Mouse (Mus musculus): Measurements from ENCODE around the gene Drg1.

Drg1 gene

GRCm38 (mm10) chr11:3266079-3266685 lies at the start of gene Drg1:
Gene Drg1, minus strand, starts transcription at chr11:3266415.
- DNase-seq = peak; percentile 95

DNA sequence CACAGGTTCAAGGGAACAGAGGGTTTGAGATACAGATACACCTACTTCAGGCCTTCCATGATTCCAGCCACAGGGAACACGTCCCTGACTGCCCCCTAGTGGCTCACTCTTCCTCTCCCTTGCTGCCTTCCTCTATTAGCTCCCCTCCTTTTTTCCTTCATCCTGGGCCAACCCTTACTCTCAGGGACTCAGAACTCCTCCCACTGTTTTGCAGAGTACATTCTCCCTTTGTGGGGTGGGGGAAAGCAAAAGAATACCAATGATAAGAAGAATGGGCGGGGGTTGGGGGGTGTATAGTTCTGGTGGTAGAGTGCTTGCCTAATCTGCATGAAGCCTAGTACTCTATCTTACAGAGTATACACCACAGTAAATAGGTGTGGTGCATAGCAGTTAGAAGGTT lies 47.9 kb upstream of the Drg1 start:
- DNase-seq = peak; percentile 84

DNA sequence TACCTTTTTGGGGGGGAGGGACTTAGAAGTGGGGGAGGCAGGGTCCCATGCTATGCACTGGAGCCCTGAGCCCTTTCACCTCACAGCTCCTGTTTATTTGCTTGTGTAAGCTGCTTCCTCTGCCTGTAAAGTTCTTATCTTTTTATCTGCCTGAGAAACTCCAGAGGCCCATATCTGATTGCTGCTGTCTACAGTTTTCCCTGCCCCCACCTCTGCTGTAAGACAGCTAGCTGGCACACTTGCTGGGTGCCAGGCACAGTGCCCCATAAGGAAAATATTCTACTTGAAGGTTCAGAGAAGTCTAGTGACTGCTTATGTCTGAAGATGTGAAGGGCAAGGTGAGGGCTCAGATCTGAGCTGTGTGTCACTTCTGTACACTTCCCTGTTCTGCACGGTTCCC lies 47.1 kb upstream of the Drg1 start:
- DNase-seq = no peak

DNA sequence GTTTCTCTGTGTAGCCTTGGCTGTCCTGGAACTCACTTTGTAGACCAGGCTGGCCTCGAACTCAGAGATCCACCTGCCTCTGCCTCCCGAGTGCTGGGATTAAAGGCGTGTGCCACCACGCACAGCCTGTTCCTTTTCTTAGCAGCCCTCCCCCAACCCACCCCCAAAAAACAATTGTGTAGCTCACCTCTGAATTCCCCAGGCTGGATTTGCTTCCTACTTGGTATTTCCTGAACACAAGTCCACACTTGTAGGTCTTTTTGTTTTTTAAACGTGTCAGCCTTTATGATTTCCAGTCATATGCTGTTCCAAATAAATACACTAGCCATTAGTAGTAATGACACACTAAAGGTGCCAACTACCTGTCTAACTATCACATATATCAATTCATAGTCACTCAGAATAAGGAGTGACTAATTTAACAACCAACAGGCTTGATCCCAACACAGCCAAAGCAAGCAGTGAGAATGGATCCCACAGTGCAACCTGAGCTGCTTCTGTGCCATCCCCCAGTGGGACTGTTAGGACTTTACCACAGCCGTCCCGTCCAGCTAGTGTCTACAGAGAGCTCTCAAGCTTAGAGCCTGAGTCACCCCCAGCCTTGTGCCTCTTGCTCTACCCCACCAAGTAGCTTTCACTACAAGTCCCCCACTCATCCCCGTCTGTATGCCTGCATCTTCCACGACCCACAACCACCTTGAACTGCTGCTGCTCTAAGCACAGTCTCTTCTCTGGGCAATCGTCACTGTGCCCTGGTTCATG lies 45.6 kb upstream of the Drg1 start:
- no peak for DNase-seq

DNA sequence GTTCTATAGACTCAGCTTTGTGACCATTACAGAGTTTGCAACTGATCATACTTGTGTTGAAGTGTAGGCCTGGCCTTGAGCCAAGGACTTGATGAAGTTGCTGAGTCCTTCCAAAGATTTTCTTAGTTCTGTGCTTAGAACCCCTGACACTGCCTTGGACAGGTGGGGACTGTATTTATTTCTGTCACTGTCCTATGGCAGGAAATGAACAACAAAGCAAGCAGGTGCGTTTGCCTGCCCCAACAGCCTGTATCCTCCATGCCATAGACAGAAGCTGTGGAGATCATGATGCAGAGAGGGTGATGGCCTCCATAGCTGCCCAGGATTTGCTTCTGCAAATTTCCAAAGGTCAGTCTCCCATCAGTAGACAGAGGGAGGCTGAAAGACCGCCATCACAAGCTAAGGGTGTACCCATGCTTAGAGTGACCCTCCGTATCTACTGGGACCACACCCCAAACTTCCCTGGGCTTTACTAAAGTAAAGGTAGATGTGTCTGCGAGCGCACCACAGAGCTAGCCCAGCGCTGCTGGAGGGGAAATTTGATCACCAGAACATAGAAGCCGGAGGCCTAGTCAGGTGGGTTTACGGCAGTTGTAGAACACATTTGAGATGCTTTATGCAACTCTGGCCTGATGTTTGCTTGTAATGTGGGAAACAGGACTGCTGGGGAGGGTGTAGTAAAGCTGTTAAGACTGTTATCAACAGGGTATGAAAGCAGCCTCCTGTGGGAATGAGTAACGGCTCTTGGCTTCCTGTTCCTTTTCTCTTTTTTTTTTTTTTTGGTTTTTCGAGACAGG lies 44.8 kb upstream of the Drg1 start:
- no peak for DNase-seq

- DNase-seq = no peak
Observed at GRCm38 (mm10) chr11:3309884-3310283, 43.7 kb upstream of the Drg1 start.

- no peak for DNase-seq
Observed at GRCm38 (mm10) chr11:3307875-3308274, 41.7 kb upstream of the Drg1 start.

DNA sequence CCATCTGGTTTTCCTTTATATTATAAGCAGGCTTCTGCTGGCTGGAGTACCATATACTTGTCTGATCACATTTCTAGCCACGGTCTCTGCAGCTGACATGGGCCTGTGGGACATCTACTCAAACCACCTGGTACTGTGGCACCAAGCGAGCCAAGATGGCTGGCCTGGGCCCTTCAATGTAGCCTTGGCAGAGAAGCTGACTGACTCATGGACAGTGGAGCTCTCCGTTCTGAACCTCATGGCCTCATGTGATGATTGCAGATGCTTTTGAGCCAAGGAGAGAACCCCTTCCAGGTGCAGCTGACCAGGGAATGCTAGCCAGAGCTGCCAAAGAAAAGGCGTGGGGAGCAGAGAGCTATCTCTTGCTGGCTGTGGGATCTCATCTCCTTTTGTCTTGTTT lies 39.6 kb upstream of the Drg1 start:
- no peak for DNase-seq

- DNase-seq = peak; percentile 47
Observed at GRCm38 (mm10) chr11:3302792-3303191, 36.6 kb upstream of the Drg1 start.

DNA sequence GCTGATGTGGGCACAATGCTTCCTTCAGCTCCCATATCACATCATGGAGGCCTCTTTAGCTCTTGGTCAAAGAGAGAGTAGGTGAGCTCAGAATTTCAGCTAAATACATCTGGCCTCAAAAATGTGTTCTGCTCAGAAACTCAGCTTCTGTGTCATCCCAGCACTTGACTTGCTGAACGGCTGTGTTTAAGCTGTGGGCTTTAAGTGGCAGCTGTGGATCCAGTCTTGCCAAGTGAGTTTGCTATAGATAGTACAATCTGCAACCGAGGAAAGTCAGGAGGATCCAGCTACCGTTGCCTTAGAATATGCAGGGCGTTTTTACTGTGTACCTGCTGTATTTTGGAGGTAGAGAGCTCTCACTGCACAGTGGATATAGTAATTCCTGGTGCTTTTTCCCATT lies 36.2 kb upstream of the Drg1 start:
- DNase-seq = no peak

- no peak for DNase-seq
Observed at GRCm38 (mm10) chr11:3301075-3301474, 34.9 kb upstream of the Drg1 start.

DNA sequence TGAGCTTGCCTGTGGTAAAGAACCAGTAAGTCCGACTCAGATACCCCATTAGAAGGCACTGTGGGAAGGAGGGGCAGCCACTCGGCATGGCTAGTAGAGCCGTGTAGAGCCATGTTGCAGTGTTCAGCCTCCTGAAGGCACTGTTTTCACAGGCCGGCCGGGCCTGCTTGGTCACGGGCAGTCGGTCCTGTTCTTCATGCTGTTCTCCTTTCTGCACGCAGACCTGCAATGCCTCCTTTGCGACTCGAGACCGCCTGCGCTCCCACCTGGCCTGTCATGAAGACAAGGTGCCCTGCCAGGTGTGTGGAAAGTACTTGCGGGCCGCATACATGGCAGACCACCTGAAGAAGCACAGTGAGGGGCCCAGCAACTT lies 32.6 kb upstream of the Drg1 start:
- DNase-seq = no peak

- DNase-seq = no peak
Observed at GRCm38 (mm10) chr11:3297871-3298812, 31.9 kb upstream of the Drg1 start.

- DNase-seq = no peak
Observed at GRCm38 (mm10) chr11:3296056-3296455, 29.8 kb upstream of the Drg1 start.

- no peak for DNase-seq
Observed at GRCm38 (mm10) chr11:3294641-3295040, 28.4 kb upstream of the Drg1 start.

GRCm38 (mm10) chr11:3293361-3293760 lies 27.1 kb upstream of the Drg1 start:
- DNase-seq = no peak

DNA sequence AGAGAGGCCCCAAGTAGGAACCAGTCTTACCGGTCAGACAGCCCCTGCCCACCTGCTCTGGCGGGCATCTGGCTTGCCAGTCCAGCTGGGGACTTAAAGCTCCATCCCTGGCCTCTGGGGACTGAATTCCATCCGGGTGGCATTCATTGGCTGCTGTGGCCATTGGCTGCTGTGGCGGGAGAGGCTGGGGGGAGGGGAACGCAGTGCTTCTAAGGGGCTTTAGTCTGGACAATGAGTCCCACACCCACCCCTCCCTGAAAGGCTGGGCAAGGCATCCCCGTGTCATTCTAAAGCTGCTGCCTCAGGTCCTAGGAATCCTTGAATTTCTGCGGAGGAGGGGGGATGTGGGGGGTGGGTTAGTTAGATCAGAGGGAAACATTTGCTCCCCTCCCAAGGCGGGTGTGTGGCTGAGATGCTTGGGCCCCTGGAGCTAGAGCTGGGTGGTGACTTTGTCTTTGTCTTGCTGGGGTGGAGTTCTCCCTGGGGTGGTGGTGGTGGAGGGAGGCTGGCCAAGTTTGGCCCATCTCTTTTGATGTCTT lies 26.6 kb upstream of the Drg1 start:
- peak; percentile 42 for DNase-seq

GRCm38 (mm10) chr11:3292062-3292421 lies 25.8 kb upstream of the Drg1 start:
- DNase-seq = peak; percentile 56

GRCm38 (mm10) chr11:3291311-3292061 lies 25.3 kb upstream of the Drg1 start:
- DNase-seq = no peak

- DNase-seq = peak; percentile 53
Observed at GRCm38 (mm10) chr11:3290640-3291310, 24.6 kb upstream of the Drg1 start.

Measured in lung, postnatal 14 days (tissue).